Mouse (Mus musculus): ENCODE measurements around the gene Hnrnpa1. TPM values are rescaled to one million over a fixed set of nuclear protein-coding genes. Genes with fewer than 3 reads are reported as not detected.

Gene Hnrnpa1
- polyA plus RNA-seq, 1 experiment from 2014 or later: 211 TPM

- 47% methylated on average over 6 of the region's 6 CpGs for WGBS
- Histone ChIP-seq H3K9ac (replicated peaks; ENCODE audit: low read depth) (no peak overlapping the region), H3K9me3 (ENCODE audit: low read length) (no peaks in the 10 kb centered on the region), H3K27ac (ENCODE audit: low read length) (peak overlapping the region; percentile 74), H3K36me3 (ENCODE audit: insufficient read depth, low read length) (peaks cover 18% of the 10 kb centered on the region; the same call in 1 of the 2 replicates), H3K27me3 (replicated peaks; ENCODE audit: insufficient read depth, low read length) (no peaks in the 10 kb centered on the region), H3K4me3 (ENCODE audit: low read depth, low read length) (no peak overlapping the region), H3K4me1 (ENCODE audit: insufficient read depth, low read depth, low read length) (no peaks in the 10 kb centered on the region), H3K4me2 (replicated peaks; ENCODE audit: low read depth, low read length) (no peak overlapping the region)
- DNase-seq (ENCODE audit: low spot score): peak; percentile 92
- TF ChIP-seq CTCF (IDR thresholded peaks at IDR 0.05) (no peak), EP300 (IDR thresholded peaks at IDR 0.05) (peak; percentile 83)
- ATAC-seq: peak; percentile 89
These were observed 38.0 kb upstream of the Hnrnpa1 start for GRCm38 (mm10) chr15:103202088-103202793.

GRCm38 (mm10) chr15:103205156-103205555 is 35.1 kb upstream of the Hnrnpa1 start:
- no peak for ATAC-seq
- H3K4me1 ChIP-seq (ENCODE audit: insufficient read depth, low read depth, low read length): no peaks in the 10 kb centered on the region
- no peaks in the 10 kb centered on the region for H3K27me3 ChIP-seq (replicated peaks; ENCODE audit: insufficient read depth, low read length)

GRCm38 (mm10) chr15:103214149-103214548 is 26.1 kb upstream of the Hnrnpa1 start:
- ATAC-seq (no peak), DNase-seq (ENCODE audit: low spot score) (peak; percentile 26)
- Histone ChIP-seq H3K27me3 (replicated peaks; ENCODE audit: insufficient read depth, low read length) (no peaks in the 10 kb centered on the region), H3K27ac (ENCODE audit: low read length) (peak overlapping the region; percentile 59), H3K4me2 (replicated peaks; ENCODE audit: low read depth, low read length) (peak overlapping the region; percentile 39), H3K4me1 (ENCODE audit: insufficient read depth, low read depth, low read length) (peaks cover 10% of the 10 kb centered on the region; the same call in 1 of the 2 replicates), H3K9ac (replicated peaks; ENCODE audit: low read depth) (no peak overlapping the region), H3K36me3 (ENCODE audit: insufficient read depth, low read length) (no peaks in the 10 kb centered on the region; the same call in 1 of the 2 replicates), H3K9me3 (ENCODE audit: low read length) (no peaks in the 10 kb centered on the region), H3K4me3 (ENCODE audit: low read depth, low read length) (peak overlapping the region; percentile 12)
- no peak for TF ChIP-seq CTCF (IDR thresholded peaks at IDR 0.05)
- no peak for TF ChIP-seq EP300 (IDR thresholded peaks at IDR 0.05)
- 22% methylated on average over 2 of the region's 2 CpGs for WGBS

More at GRCm38 (mm10) chr15:103205156-103205555, 35.1 kb upstream of the Hnrnpa1 start:
- whole genome bisulfite sequencing: 51% methylated on average over 2 of the region's 2 CpGs
- peak; percentile 65 for DNase-seq (ENCODE audit: low spot score)
- Histone ChIP-seq H3K9ac (replicated peaks; ENCODE audit: low read depth) (no peak overlapping the region), H3K36me3 (ENCODE audit: insufficient read depth, low read length) (0 out of 2 replicates have a peak, but pooled peaks cover 1% of the 10 kb centered on the region), H3K4me3 (ENCODE audit: low read depth, low read length) (no peak overlapping the region), H3K4me2 (replicated peaks; ENCODE audit: low read depth, low read length) (no peak overlapping the region), H3K9me3 (ENCODE audit: low read length) (no peaks in the 10 kb centered on the region), H3K27ac (ENCODE audit: low read length) (no peak overlapping the region)
- TF ChIP-seq CTCF (IDR thresholded peaks at IDR 0.05) (peak; percentile 65), EP300 (IDR thresholded peaks at IDR 0.05) (no peak)

GRCm38 (mm10) chr15:103214971-103215907 is 25.0 kb upstream of the Hnrnpa1 start:
- no peaks in the 10 kb centered on the region for H3K9me3 ChIP-seq (ENCODE audit: low read length)
- H3K9ac ChIP-seq (replicated peaks; ENCODE audit: low read depth): peak overlapping the region; percentile 41; the same call in 1 of the 2 replicates
- H3K4me1 ChIP-seq (ENCODE audit: insufficient read depth, low read depth, low read length): peaks cover 10% of the 10 kb centered on the region; the same call in 1 of the 2 replicates
- TF ChIP-seq CTCF (IDR thresholded peaks at IDR 0.05) (no peak), EP300 (IDR thresholded peaks at IDR 0.05) (peak; percentile 76)
- no peaks in the 10 kb centered on the region; the same call in 1 of the 2 replicates for H3K36me3 ChIP-seq (ENCODE audit: insufficient read depth, low read length)
- under 1% methylated on average over 15 of the region's 15 CpGs for WGBS
- H3K4me3 ChIP-seq (ENCODE audit: low read depth, low read length): peak overlapping the region; percentile 46
- ATAC-seq (peak; percentile 98), DNase-seq (ENCODE audit: low spot score) (peak; percentile 97)
- no peaks in the 10 kb centered on the region for H3K27me3 ChIP-seq (replicated peaks; ENCODE audit: insufficient read depth, low read length)
- peak overlapping the region; percentile 87 for H3K27ac ChIP-seq (ENCODE audit: low read length)
- peak overlapping the region; percentile 55 for H3K4me2 ChIP-seq (replicated peaks; ENCODE audit: low read depth, low read length)

GRCm38 (mm10) chr15:103216052-103216451 is 24.2 kb upstream of the Hnrnpa1 start:
- no peaks in the 10 kb centered on the region for H3K9me3 ChIP-seq (ENCODE audit: low read length)
- TF ChIP-seq EP300 (IDR thresholded peaks at IDR 0.05) (no peak), CTCF (IDR thresholded peaks at IDR 0.05) (no peak)
- H3K9ac ChIP-seq (replicated peaks; ENCODE audit: low read depth): 0 out of 2 replicates have a peak overlapping the region, but pooled peaks have one; percentile 41
- peak overlapping the region; percentile 55; the same call in 1 of the 2 replicates for H3K4me2 ChIP-seq (replicated peaks; ENCODE audit: low read depth, low read length)
- H3K36me3 ChIP-seq (ENCODE audit: insufficient read depth, low read length): no peaks in the 10 kb centered on the region
- DNase-seq (ENCODE audit: low spot score) (peak; percentile 44), ATAC-seq (0 out of 2 replicates have a peak, but pooled peaks have one; percentile 16)
- WGBS: 29% methylated on average over 2 of the region's 2 CpGs
- H3K27ac ChIP-seq (ENCODE audit: low read length): peak overlapping the region; percentile 87
- no peak overlapping the region for H3K4me3 ChIP-seq (ENCODE audit: low read depth, low read length)
- peaks cover 10% of the 10 kb centered on the region; the same call in 1 of the 2 replicates for H3K4me1 ChIP-seq (ENCODE audit: insufficient read depth, low read depth, low read length)
- H3K27me3 ChIP-seq (replicated peaks; ENCODE audit: insufficient read depth, low read length): no peaks in the 10 kb centered on the region
